Mouse (Mus musculus) midbrain, embryonic 15.5 days (tissue): ENCODE results near the gene Tigar. TPM values are rescaled to one million over a fixed set of nuclear protein-coding genes. Genes with fewer than 3 reads are reported as not detected.
A peak's percentile ranks its signal among the peaks of the same experiment; 100 is the strongest.

Source experiments
- ATAC-seq: fragments of 200-750 bp; cut with Nextera tagmentation; replicated peaks from 2 replicates; pipeline ENCODE4 v1.8.0; 2017; ENCODE audit warnings: moderate TSS enrichment
- H3K27ac ChIP-seq: fragments of 300-500 bp; sonication (generic); 2 replicates; pipeline ENCODE4 v1.5.1; 2015; ENCODE audit warnings: mild to moderate bottlenecking, inconsistent platforms
- H3K27me3 ChIP-seq: fragments of 300-500 bp; sonication (generic); replicated peaks from 2 replicates; pipeline ENCODE4 v1.6.1; 2015; ENCODE audit warnings: inconsistent platforms
- H3K36me3 ChIP-seq: fragments of 300-500 bp; sonication (generic); replicated peaks from 2 replicates; pipeline ENCODE4 v1.6.1; 2015; ENCODE audit warnings: inconsistent platforms
- H3K4me1 ChIP-seq: fragments of 300-500 bp; sonication (generic); 2 replicates; pipeline ENCODE4 v1.6.1; 2015; ENCODE audit warnings: inconsistent platforms
- H3K4me2 ChIP-seq: fragments of 300-500 bp; sonication (generic); 2 replicates; pipeline ENCODE4 v1.6.1; 2015; ENCODE audit warnings: inconsistent platforms, mild to moderate bottlenecking, moderate library complexity
- H3K4me3 ChIP-seq: fragments of 300-500 bp; sonication (generic); 2 replicates; pipeline ENCODE4 v1.5.1; 2015; ENCODE audit warnings: mild to moderate bottlenecking, inconsistent platforms
- H3K9ac ChIP-seq: fragments of 300-500 bp; sonication (generic); 2 replicates; pipeline ENCODE4 v1.6.1; 2015; ENCODE audit warnings: mild to moderate bottlenecking, inconsistent platforms
- H3K9me3 ChIP-seq: fragments of 300-500 bp; sonication (generic); 2 replicates; pipeline ENCODE4 v1.6.1; 2016; ENCODE audit warnings: inconsistent platforms
- WGBS: fragments of 180-500 bp; shearing (Covaris S2); methylation state at CpG from one replicate; pipeline ENCODE4 v1.1.7; 2015; ENCODE audit warnings: mixed read lengths; 5-methylcytosine and 5-hydroxymethylcytosine counted together
- polyA plus RNA-seq: library from polyadenylated mRNA; unstranded; fragments of >200 nt; fragmentation: Nextera tagmentation; extraction: Ambion mirVana; gene quantifications from 2 replicates; pipeline ENCODE4 v1.2.1, GENCODE M21; 2015

The Tigar gene
- polyA plus RNA-seq, 1 experiment from 2014 or later = 7.1 TPM

DNA sequence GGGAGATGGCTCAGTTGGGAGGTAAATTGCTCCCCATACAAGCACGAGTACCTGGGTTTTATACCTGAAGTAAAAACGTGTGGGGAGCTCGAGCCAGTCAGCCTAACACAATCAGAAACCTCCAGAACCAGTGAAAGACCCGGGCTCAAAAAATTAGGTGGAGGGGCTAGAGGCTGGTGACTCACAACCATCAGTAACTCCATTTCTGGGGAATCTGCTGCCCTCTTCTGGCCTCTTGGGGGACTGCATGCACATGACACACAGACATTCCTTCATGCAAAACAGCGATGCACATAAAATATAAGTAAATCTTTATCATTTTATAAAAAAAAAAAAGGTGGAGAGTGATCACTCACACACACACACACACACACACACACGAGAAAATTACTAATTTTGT lies 4.2 kb downstream of the Tigar start:
- Histone ChIP-seq H3K9me3 (no peaks in the 10 kb centered on the region), H3K27ac (no peak overlapping the region), H3K9ac (no peak overlapping the region), H3K36me3 (peaks cover 11% of the 10 kb centered on the region; the same call in 1 of the 2 replicates), H3K4me2 (no peak overlapping the region), H3K27me3 (no peaks in the 10 kb centered on the region), H3K4me3 (no peak overlapping the region), H3K4me1 (peaks cover 19% of the 10 kb centered on the region)
- 72% methylated on average over 6 of the region's 6 CpGs for WGBS
- no peak for ATAC-seq

DNA sequence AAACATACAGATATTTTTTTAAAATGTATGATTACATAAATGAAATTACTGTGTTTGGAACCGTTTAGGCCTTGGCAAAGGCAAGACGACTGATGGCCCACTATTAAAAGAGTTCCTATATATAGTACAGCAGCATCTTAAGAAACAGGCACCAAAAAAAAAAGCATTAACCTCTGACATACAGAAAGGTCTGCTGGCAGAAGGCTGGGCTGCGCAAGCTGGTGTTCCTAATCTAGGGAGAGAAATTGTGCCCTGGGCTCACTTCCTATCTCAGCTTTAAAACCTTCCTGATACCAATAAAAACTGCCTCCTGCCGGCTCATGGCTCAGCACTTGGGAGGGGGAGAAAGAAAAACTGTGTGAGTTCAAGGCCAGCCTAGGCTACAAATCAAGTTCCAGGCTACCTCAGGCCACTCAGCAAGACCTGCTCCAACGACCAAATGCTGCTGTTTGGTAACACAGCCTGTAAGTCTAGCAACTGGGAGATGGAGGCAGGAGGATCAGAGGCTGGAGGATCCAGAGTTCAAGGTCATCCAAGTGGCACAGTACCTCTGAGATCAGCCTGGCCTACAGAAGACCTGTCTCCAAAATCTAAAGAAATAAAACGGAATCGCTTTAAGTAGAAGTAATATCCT lies 4.8 kb downstream of the Tigar start:
- Histone ChIP-seq H3K9me3 (no peaks in the 10 kb centered on the region), H3K27ac (no peak overlapping the region), H3K4me1 (peaks cover 15% of the 10 kb centered on the region), H3K4me2 (no peak overlapping the region), H3K4me3 (no peak overlapping the region), H3K27me3 (no peaks in the 10 kb centered on the region), H3K9ac (no peak overlapping the region), H3K36me3 (peaks cover 11% of the 10 kb centered on the region; the same call in 1 of the 2 replicates)
- WGBS = 92% methylated on average over 7 of the region's 7 CpGs
- ATAC-seq = no peak

DNA sequence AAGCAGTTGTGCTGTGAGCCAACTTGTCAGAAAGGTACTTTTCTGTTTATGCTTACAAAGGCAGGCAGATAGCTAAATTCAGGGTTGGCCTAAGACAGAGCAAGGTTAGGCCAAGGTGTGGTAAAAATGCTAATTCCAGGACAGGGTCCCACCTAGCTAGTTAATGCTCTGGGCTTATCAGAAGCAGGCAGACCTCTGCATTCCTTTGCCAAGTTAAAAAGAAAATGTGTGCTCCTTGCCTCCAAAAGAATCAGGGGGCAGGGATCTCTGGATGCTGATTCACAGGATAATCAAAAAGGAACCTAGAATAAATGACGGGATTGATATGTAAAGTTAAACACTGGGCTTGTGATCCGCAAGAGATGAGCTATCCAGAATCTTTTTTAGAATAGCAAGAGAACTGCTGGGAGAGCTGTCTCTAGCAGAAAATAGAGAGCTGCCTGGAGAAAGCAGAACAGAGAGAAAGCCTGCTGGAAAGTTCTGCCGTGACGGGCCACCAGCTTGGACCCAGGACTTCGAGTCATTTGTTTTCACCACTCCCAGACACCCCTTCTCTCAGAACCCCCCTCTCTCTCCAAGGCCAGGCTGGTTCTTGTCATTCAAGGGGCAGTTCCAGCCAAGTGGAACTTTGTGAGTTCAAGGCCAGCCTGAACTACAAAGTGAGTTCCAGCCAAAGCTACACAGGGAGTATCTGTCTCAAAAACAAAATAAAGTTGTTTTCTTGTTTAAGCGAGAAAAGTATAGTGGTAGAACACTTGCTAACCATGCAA lies 5.7 kb downstream of the Tigar start:
- H3K4me1 ChIP-seq = peaks cover 13% of the 10 kb centered on the region
- no peaks in the 10 kb centered on the region for H3K27me3 ChIP-seq
- peaks cover 11% of the 10 kb centered on the region; the same call in 1 of the 2 replicates for H3K36me3 ChIP-seq
- H3K27ac ChIP-seq = no peak overlapping the region
- no peak overlapping the region for H3K9ac ChIP-seq
- H3K4me2 ChIP-seq = no peak overlapping the region
- no peak overlapping the region for H3K4me3 ChIP-seq
- H3K9me3 ChIP-seq = no peaks in the 10 kb centered on the region
- WGBS = 95% methylated on average over 6 of the region's 6 CpGs
- no peak for ATAC-seq

DNA sequence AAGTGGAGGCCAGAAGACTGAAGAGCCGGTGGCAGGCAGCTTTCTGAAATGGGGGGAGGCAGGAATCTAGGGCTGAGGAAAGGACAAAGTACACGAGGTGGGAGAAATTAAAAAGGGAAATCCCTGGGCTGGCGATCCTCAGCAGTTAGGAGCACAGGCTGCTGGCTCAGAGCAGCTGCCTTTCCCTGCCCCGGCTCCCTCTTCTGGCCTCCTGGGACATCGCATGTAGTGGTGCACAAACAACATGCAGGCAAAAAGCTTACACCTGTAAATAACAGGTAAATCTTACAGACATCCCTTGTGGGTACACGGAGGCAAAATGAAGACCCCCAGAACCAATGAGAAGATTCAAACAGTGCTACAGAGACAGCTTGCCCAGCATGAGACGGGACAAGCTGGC lies 14.8 kb downstream of the Tigar start:
- 55% methylated on average over 7 of the region's 7 CpGs for WGBS
- no peak overlapping the region for H3K9ac ChIP-seq
- H3K27ac ChIP-seq = no peak overlapping the region
- no peaks in the 10 kb centered on the region for H3K4me1 ChIP-seq
- H3K27me3 ChIP-seq = no peaks in the 10 kb centered on the region
- no peak overlapping the region for H3K4me2 ChIP-seq
- no peak for ATAC-seq
- H3K36me3 ChIP-seq = peaks cover 3% of the 10 kb centered on the region; the same call in 1 of the 2 replicates
- H3K9me3 ChIP-seq = no peaks in the 10 kb centered on the region
- H3K4me3 ChIP-seq = no peak overlapping the region

DNA sequence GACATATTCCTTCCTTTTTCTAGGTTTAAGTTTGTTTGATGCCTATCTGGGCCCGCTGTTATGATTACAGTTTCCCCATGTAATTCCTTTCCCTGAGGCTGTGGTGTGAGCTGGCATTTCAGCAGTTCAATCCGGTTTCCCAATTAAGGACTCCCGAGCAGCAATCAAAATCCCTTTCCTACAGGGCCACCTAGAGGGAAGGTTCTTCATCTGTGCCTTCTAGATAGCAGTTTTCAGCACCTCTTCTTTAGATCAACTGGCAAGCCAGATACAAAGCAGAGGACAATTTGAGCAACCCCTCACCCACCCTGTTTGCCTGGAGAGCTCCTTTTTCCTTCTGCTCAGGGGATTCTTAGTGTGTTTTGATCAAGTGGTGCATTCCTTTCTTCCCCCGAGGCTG lies 22.6 kb downstream of the Tigar start:
- Histone ChIP-seq H3K27me3 (no peaks in the 10 kb centered on the region), H3K27ac (no peak overlapping the region), H3K4me2 (no peak overlapping the region), H3K4me3 (no peak overlapping the region), H3K36me3 (peaks cover 9% of the 10 kb centered on the region; the same call in 1 of the 2 replicates), H3K9me3 (no peaks in the 10 kb centered on the region), H3K9ac (no peak overlapping the region), H3K4me1 (no peaks in the 10 kb centered on the region)
- no peak; the same call in 1 of the 2 replicates for ATAC-seq
- WGBS = 66% methylated on average over 4 of the region's 4 CpGs

DNA sequence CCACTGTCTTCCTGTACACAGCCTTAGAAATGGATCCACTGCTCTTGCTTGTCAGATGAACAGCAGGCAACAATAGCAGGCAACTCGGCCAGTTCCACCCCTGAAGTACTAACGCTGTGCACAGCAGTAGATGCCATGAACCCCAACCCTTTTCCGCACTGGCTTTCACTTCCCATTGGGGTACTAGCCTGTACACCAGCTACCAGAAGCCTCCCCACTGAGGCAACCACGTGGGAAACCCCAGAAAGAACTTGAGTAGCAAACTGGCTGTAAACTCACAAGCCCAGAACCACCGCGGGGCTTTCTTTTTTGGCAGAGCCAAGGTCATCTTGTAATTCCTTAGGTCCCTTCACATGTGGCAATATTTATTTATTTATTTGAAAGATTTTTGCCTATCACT lies 27.5 kb downstream of the Tigar start:
- no peak for ATAC-seq
- H3K4me3 ChIP-seq = no peak overlapping the region
- peaks cover 4% of the 10 kb centered on the region; the same call in 1 of the 2 replicates for H3K4me1 ChIP-seq
- H3K4me2 ChIP-seq = no peak overlapping the region
- H3K9me3 ChIP-seq = no peaks in the 10 kb centered on the region
- WGBS = 76% methylated on average over 6 of the region's 6 CpGs
- no peak overlapping the region for H3K27ac ChIP-seq
- no peak overlapping the region for H3K9ac ChIP-seq
- H3K27me3 ChIP-seq = no peaks in the 10 kb centered on the region
- no peaks in the 10 kb centered on the region for H3K36me3 ChIP-seq

DNA sequence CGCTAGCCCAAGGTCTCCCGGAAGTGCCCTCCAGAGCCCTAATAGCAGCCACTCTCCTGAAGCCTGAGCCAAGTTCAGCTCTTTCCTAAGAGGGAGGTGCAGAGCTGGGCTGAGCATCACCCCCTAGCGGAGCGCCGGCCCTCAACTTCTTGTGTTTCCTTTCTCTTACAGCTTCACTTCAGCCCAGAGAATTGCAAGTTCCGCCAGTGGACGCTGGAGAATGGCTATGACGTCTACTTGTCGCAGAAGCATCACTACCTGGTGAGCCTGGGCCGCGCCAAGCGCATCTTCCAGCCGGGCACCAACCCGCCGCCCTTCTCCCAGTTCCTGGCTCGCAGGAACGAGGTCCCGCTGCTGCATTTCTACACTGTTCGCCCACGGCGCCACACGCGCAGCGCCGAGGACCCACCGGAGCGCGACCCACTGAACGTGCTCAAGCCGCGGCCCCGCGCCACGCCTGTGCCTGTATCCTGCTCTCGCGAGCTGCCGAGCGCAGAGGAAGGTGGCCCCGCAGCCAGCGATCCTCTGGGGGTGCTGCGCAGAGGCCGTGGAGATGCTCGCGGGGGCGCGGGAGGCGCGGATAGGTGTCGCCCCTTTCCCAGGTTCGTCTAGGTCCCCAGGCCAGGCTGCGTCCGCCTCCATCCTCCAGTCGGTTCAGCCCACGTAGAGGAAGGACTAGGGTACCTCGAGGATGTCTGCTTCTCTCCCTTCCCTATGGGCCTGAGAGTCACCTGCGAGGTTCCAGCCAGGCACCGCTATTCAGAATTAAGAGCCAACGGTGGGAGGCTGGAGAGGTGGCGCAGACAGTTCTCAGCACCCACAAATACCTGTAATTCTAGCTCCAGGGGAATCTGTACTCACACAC lies 29.3 kb downstream of the Tigar start:
- Histone ChIP-seq H3K4me2 (peak overlapping the region; percentile 81), H3K9me3 (no peaks in the 10 kb centered on the region), H3K36me3 (no peaks in the 10 kb centered on the region), H3K27me3 (no peaks in the 10 kb centered on the region), H3K4me3 (peak overlapping the region; percentile 60), H3K9ac (peak overlapping the region; percentile 70), H3K27ac (peak overlapping the region; percentile 91), H3K4me1 (peaks cover 4% of the 10 kb centered on the region; the same call in 1 of the 2 replicates)
- 2% methylated on average over 59 of the region's 59 CpGs for WGBS
- ATAC-seq = peak; percentile 95

DNA sequence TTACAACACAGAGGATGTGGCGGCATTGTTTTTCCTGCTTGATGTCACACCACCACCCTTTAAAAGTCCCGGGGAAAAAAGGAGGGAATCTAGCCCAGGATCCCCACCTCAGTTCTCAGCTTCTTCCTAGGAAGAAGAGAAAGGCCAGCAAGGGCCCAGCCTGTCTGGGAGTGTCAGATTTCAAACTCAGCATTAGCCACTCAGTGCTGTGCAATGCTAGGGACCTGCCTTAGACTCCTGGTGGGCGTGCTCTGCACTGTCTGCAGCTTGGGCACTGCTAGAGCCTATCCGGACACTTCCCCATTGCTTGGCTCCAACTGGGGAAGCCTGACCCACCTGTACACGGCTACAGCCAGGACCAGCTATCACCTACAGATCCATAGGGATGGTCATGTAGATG lies 36.5 kb downstream of the Tigar start, which contains the start of gene Fgf23:
TSS of gene Fgf23 (plus strand) at position 86 of the 400 bp plus-strand sequence.
- H3K4me1 ChIP-seq = no peaks in the 10 kb centered on the region
- no peak within 1 kb of the TSS for H3K4me2 ChIP-seq
- no peak within 1 kb of the TSS for H3K27ac ChIP-seq
- H3K9me3 ChIP-seq = no peaks in the 10 kb centered on the region
- no peak within 1 kb of the TSS for H3K4me3 ChIP-seq
- H3K27me3 ChIP-seq = no peaks in the 10 kb centered on the region
- H3K36me3 ChIP-seq = no peaks in the 10 kb centered on the region
- ATAC-seq = no peak
- H3K9ac ChIP-seq = no peak within 1 kb of the TSS
- 12% methylated on average over 5 of the region's 5 CpGs for WGBS

DNA sequence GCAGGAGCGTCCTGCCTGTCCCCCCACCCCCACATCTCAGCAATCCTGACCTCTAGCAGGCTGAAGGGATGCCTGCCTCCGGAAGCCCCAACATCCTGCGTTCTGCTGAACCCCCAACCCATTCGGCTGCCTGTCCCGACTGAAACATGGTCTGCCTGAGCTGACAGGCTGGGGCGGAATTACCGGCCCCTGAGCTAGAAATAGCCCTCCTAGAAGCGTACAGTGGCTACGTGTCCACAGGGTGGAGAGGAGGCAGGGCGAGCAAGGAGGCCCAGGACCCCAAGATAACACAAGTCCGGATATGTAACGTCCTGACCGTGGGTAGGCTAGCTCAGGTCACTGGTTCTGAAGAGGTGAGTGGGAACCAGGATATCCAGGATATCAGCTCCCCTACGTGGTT lies 44.5 kb downstream of the Tigar start:
- ATAC-seq = no peak
- H3K4me1 ChIP-seq = peaks cover 6% of the 10 kb centered on the region
- H3K4me2 ChIP-seq = peak overlapping the region; percentile 28
- 6% methylated on average over 14 of the region's 14 CpGs for WGBS
- no peak overlapping the region for H3K27ac ChIP-seq
- 0 out of 2 replicates have a peak, but pooled peaks cover 2% of the 10 kb centered on the region for H3K27me3 ChIP-seq
- 0 out of 2 replicates have a peak overlapping the region, but pooled peaks have one; percentile 4 for H3K4me3 ChIP-seq
- no peaks in the 10 kb centered on the region for H3K9me3 ChIP-seq
- H3K9ac ChIP-seq = no peak overlapping the region
- H3K36me3 ChIP-seq = no peaks in the 10 kb centered on the region

DNA sequence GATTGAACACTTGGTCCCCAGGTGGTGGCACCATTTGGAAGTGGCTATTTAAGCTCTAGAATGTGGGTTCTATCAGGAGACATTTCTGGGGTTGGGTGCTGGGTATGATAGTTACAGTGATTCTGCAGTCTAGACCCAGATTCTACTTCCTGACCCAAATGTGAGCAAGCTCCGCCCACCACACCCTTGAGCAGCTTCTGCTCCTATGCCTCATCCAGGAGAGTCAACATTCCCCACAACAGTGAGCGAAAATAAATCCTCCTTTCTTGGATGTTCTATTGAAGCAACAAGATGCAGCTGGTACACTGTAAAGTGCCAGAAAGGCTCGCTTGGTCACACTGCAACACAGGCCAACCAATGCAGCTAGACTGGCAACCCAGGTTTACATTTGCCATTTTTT lies 45.4 kb downstream of the Tigar start:
- 83% methylated on average over 3 of the region's 3 CpGs for WGBS
- Histone ChIP-seq H3K36me3 (no peaks in the 10 kb centered on the region), H3K4me2 (no peak overlapping the region), H3K4me3 (no peak overlapping the region), H3K27ac (no peak overlapping the region), H3K9me3 (no peaks in the 10 kb centered on the region), H3K4me1 (peaks cover 6% of the 10 kb centered on the region), H3K9ac (no peak overlapping the region), H3K27me3 (0 out of 2 replicates have a peak, but pooled peaks cover 2% of the 10 kb centered on the region)
- no peak for ATAC-seq

DNA sequence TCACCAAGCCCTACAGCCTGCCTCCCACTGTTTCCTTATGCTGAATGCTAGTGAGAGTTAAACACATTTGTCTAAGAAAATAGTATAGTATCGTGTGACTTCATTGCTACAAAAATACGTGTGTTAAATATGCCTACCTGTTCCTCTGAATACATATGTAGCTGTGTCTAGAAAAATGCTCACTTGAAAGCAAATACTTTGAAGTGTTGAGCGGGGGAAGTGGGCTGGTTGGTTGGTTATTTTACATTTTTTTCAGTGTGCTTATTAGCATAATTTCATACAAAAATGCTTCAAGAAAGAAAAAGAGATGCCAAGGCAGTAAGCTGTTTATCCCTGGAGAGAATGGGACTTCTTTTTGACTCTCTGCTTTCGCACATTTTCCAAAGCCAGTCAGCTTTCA lies 49.4 kb downstream of the Tigar start:
- H3K4me1 ChIP-seq = peaks cover 5% of the 10 kb centered on the region
- 74% methylated on average over 4 of the region's 4 CpGs for WGBS
- H3K9me3 ChIP-seq = no peaks in the 10 kb centered on the region
- H3K9ac ChIP-seq = no peak overlapping the region
- H3K27ac ChIP-seq = no peak overlapping the region
- no peaks in the 10 kb centered on the region for H3K36me3 ChIP-seq
- no peak for ATAC-seq
- H3K4me2 ChIP-seq = no peak overlapping the region
- H3K27me3 ChIP-seq = 0 out of 2 replicates have a peak, but pooled peaks cover 2% of the 10 kb centered on the region
- no peak overlapping the region for H3K4me3 ChIP-seq
